Mouse (Mus musculus) CD4-positive, CD25-positive, alpha-beta regulatory T cell, adult 2 months (primary cell): Measurements from ENCODE around the gene Lpp.

Experiments
- DNase-seq: peaks from one replicate; pipeline ENCODE4 v3.0.0-alpha.2; 2012; ENCODE audit warnings: low read depth, low spot score

Gene Lpp

GRCm38 (mm10) chr16:25041855-25042529 is 648.7 kb downstream of the Lpp start:
- DNase-seq, result no peak
